Mouse (Mus musculus): ENCODE measurements around the gene Tmem138. TPM values are rescaled to one million over a fixed set of nuclear protein-coding genes. Genes with fewer than 3 reads are reported as not detected.

The Tmem138 gene
- polyA plus RNA-seq, 1 experiment from 2014 or later, result 67.3 TPM

- Histone ChIP-seq H3K9me3 (ENCODE audit: control insufficient read depth, low read length) (no peaks in the 10 kb centered on the region), H3K9ac (ENCODE audit: low read length) (no peak overlapping the region), H3K36me3 (ENCODE audit: control insufficient read depth, insufficient read depth, low read length) (no peaks in the 10 kb centered on the region), H3K4me1 (ENCODE audit: control insufficient read depth, insufficient read depth, low read length) (no peaks in the 10 kb centered on the region), H3K27me3 (ENCODE audit: control insufficient read depth, insufficient read depth, low read length) (no peaks in the 10 kb centered on the region), H3K4me3 (ENCODE audit: low read depth, low read length) (no peak overlapping the region), H3K4me2 (no peak overlapping the region), H3K27ac (ENCODE audit: low read depth, low read length) (no peak overlapping the region)
- 82% methylated on average over 7 of the region's 7 CpGs for WGBS
- no peak for ATAC-seq (ENCODE audit: low FRiP score)
- no peak for DNase-seq (ENCODE audit: low spot score, missing footprints)
Measured at GRCm38 (mm10) chr19:10583550-10584146, 6.5 kb upstream of the Tmem138 start.

DNA sequence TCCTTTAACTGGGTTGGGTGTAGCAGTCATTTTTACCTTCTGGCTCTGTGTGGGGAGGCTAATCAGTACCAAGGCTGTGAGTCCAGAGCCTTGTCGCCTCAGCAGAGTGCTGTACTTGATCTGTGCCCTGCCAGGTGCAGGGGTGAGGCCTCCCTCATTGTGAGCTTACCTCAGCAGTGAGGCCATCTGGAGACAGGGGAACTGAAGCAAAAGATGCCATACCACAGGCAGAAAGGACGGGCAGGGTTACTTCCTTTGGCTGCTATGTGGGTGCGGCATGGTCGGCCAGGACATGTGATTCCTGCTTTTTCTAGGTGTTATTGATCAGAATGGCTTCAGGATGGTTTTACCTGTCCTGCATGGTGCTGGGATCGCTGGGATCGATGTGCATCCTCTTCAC is 4.8 kb upstream of the Tmem138 start:
- WGBS, result 80% methylated on average over 6 of the region's 6 CpGs
- H3K9me3 ChIP-seq (ENCODE audit: control insufficient read depth, low read length), result no peaks in the 10 kb centered on the region
- no peaks in the 10 kb centered on the region for H3K36me3 ChIP-seq (ENCODE audit: control insufficient read depth, insufficient read depth, low read length)
- H3K4me1 ChIP-seq (ENCODE audit: control insufficient read depth, insufficient read depth, low read length), result peaks cover 3% of the 10 kb centered on the region; the same call in 1 of the 2 replicates
- no peak overlapping the region for H3K4me3 ChIP-seq (ENCODE audit: low read depth, low read length)
- DNase-seq (ENCODE audit: low spot score, missing footprints), result no peak
- no peak overlapping the region for H3K9ac ChIP-seq (ENCODE audit: low read length)
- no peak overlapping the region for H3K27ac ChIP-seq (ENCODE audit: low read depth, low read length)
- ATAC-seq (ENCODE audit: low FRiP score), result no peak
- no peak overlapping the region for H3K4me2 ChIP-seq
- no peaks in the 10 kb centered on the region for H3K27me3 ChIP-seq (ENCODE audit: control insufficient read depth, insufficient read depth, low read length)

- WGBS, result 85% methylated on average over 3 of the region's 3 CpGs
- no peaks in the 10 kb centered on the region for H3K27me3 ChIP-seq (ENCODE audit: control insufficient read depth, insufficient read depth, low read length)
- H3K27ac ChIP-seq (ENCODE audit: low read depth, low read length), result no peak overlapping the region
- H3K36me3 ChIP-seq (ENCODE audit: control insufficient read depth, insufficient read depth, low read length), result no peaks in the 10 kb centered on the region
- no peak overlapping the region for H3K9ac ChIP-seq (ENCODE audit: low read length)
- no peak for DNase-seq (ENCODE audit: low spot score, missing footprints)
- no peak overlapping the region for H3K4me3 ChIP-seq (ENCODE audit: low read depth, low read length)
- H3K4me1 ChIP-seq (ENCODE audit: control insufficient read depth, insufficient read depth, low read length), result peaks cover 5% of the 10 kb centered on the region; the same call in 1 of the 2 replicates
- no peak for ATAC-seq (ENCODE audit: low FRiP score)
- no peak overlapping the region for H3K4me2 ChIP-seq
- H3K9me3 ChIP-seq (ENCODE audit: control insufficient read depth, low read length), result no peaks in the 10 kb centered on the region
Measured at GRCm38 (mm10) chr19:10580761-10581160, 3.6 kb upstream of the Tmem138 start.

DNA sequence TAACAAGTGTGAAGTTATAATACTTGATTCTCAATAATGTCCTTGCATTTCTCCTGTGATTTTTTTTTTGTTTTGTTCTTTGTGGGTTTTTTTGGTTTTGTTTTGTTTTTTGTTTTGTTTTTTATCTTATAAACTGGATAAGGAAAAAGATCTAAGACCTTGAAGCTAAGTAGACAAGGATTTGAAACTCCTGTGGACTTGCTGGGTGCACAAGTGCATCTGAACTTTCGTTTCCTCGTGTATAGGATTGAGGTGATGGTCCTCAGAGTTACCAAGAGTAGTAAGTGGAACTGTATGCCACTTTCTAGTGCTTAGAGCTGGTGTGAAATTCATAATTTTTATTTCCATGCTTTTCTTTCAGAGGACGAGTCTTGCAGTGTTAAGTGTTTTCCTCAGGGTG is 2.9 kb upstream of the Tmem138 start:
- Histone ChIP-seq H3K27ac (ENCODE audit: low read depth, low read length) (no peak overlapping the region), H3K4me1 (ENCODE audit: control insufficient read depth, insufficient read depth, low read length) (peaks cover 5% of the 10 kb centered on the region; the same call in 1 of the 2 replicates), H3K4me3 (ENCODE audit: low read depth, low read length) (no peak overlapping the region), H3K36me3 (ENCODE audit: control insufficient read depth, insufficient read depth, low read length) (no peaks in the 10 kb centered on the region; the same call in 1 of the 2 replicates), H3K4me2 (no peak overlapping the region), H3K27me3 (ENCODE audit: control insufficient read depth, insufficient read depth, low read length) (no peaks in the 10 kb centered on the region), H3K9ac (ENCODE audit: low read length) (no peak overlapping the region), H3K9me3 (ENCODE audit: control insufficient read depth, low read length) (no peaks in the 10 kb centered on the region)
- ATAC-seq (ENCODE audit: low FRiP score), result no peak
- 73% methylated on average over 3 of the region's 3 CpGs for WGBS
- DNase-seq (ENCODE audit: low spot score, missing footprints), result no peak

GRCm38 (mm10) chr19:10569627-10570026 is 7.5 kb downstream of the Tmem138 start:
- no peak overlapping the region for H3K27ac ChIP-seq (ENCODE audit: low read depth, low read length)
- no peaks in the 10 kb centered on the region for H3K27me3 ChIP-seq (ENCODE audit: control insufficient read depth, insufficient read depth, low read length)
- no peak overlapping the region for H3K9ac ChIP-seq (ENCODE audit: low read length)
- ATAC-seq (ENCODE audit: low FRiP score) (no peak), DNase-seq (ENCODE audit: low spot score, missing footprints) (no peak)
- WGBS, result 94% methylated on average over 6 of the region's 6 CpGs
- H3K36me3 ChIP-seq (ENCODE audit: control insufficient read depth, insufficient read depth, low read length), result peaks cover 18% of the 10 kb centered on the region
- no peak overlapping the region for H3K4me3 ChIP-seq (ENCODE audit: low read depth, low read length)
- H3K4me1 ChIP-seq (ENCODE audit: control insufficient read depth, insufficient read depth, low read length), result no peaks in the 10 kb centered on the region
- H3K4me2 ChIP-seq, result no peak overlapping the region
- H3K9me3 ChIP-seq (ENCODE audit: control insufficient read depth, low read length), result no peaks in the 10 kb centered on the region

- Histone ChIP-seq H3K36me3 (ENCODE audit: control insufficient read depth, insufficient read depth, low read length) (peaks cover 3% of the 10 kb centered on the region; the same call in 1 of the 2 replicates), H3K4me3 (ENCODE audit: low read depth, low read length) (no peak overlapping the region), H3K4me1 (ENCODE audit: control insufficient read depth, insufficient read depth, low read length) (no peaks in the 10 kb centered on the region), H3K27me3 (ENCODE audit: control insufficient read depth, insufficient read depth, low read length) (no peaks in the 10 kb centered on the region), H3K4me2 (no peak overlapping the region), H3K9ac (ENCODE audit: low read length) (no peak overlapping the region), H3K9me3 (ENCODE audit: control insufficient read depth, low read length) (no peaks in the 10 kb centered on the region), H3K27ac (ENCODE audit: low read depth, low read length) (no peak overlapping the region)
- ATAC-seq (ENCODE audit: low FRiP score) (no peak), DNase-seq (ENCODE audit: low spot score, missing footprints) (no peak)
- WGBS, result 80% methylated on average over 4 of the region's 4 CpGs
Measured at GRCm38 (mm10) chr19:10565217-10565616, 11.9 kb downstream of the Tmem138 start.

GRCm38 (mm10) chr19:10564278-10564677 is 12.9 kb downstream of the Tmem138 start:
- no peak overlapping the region for H3K4me2 ChIP-seq
- no peak overlapping the region for H3K4me3 ChIP-seq (ENCODE audit: low read depth, low read length)
- no peak overlapping the region for H3K27ac ChIP-seq (ENCODE audit: low read depth, low read length)
- no peak for DNase-seq (ENCODE audit: low spot score, missing footprints)
- H3K27me3 ChIP-seq (ENCODE audit: control insufficient read depth, insufficient read depth, low read length), result no peaks in the 10 kb centered on the region
- ATAC-seq (ENCODE audit: low FRiP score), result no peak
- WGBS, result 76% methylated on average over 6 of the region's 6 CpGs
- H3K9me3 ChIP-seq (ENCODE audit: control insufficient read depth, low read length), result no peaks in the 10 kb centered on the region
- no peak overlapping the region for H3K9ac ChIP-seq (ENCODE audit: low read length)
- H3K36me3 ChIP-seq (ENCODE audit: control insufficient read depth, insufficient read depth, low read length), result no peaks in the 10 kb centered on the region
- no peaks in the 10 kb centered on the region for H3K4me1 ChIP-seq (ENCODE audit: control insufficient read depth, insufficient read depth, low read length)

- no peaks in the 10 kb centered on the region for H3K9me3 ChIP-seq (ENCODE audit: control insufficient read depth, low read length)
- H3K4me3 ChIP-seq (ENCODE audit: low read depth, low read length), result no peak overlapping the region
- no peak overlapping the region for H3K27ac ChIP-seq (ENCODE audit: low read depth, low read length)
- 72% methylated on average over 5 of the region's 5 CpGs for WGBS
- H3K36me3 ChIP-seq (ENCODE audit: control insufficient read depth, insufficient read depth, low read length), result no peaks in the 10 kb centered on the region
- no peak overlapping the region for H3K4me2 ChIP-seq
- H3K4me1 ChIP-seq (ENCODE audit: control insufficient read depth, insufficient read depth, low read length), result no peaks in the 10 kb centered on the region
- ATAC-seq (ENCODE audit: low FRiP score) (no peak), DNase-seq (ENCODE audit: low spot score, missing footprints) (no peak)
- no peaks in the 10 kb centered on the region for H3K27me3 ChIP-seq (ENCODE audit: control insufficient read depth, insufficient read depth, low read length)
- no peak overlapping the region for H3K9ac ChIP-seq (ENCODE audit: low read length)
Measured at GRCm38 (mm10) chr19:10562351-10562750, 14.8 kb downstream of the Tmem138 start.

DNA sequence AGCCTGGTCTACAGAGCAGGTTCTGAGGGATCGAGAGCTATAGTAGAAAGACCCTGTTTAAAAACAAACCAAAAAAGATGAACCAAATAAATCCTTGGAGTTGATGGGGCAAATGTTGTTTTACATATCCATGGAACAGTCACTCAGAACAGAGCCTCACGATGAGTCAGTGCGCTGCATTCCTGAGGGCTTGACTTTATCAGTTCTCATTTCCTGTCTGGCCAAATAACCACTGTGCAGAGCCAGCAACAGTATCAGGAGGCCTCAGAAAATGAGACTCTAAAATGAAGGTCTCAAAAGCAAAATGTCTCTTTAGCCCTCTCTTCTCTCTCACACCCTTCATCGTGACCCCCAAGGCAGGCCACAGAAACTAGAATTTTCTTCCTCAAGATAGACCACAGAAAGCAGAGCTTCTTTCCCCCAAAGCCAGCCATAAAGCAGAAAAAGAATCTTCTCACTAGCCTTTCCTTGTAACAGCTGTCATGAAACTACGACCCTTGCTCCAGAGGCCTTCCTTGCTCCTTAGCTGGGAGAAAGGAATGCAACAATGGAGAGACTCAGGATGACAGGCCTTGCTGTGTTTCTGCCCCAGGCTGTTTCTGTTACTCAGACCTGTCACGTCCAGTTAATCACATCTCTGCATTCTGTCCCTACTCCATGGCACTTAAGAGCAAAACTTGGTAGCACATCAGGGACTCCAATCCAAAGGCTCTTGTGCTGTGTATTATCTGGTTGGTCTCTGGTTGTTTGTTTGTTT is 15.4 kb downstream of the Tmem138 start:
- Histone ChIP-seq H3K27ac (ENCODE audit: low read depth, low read length) (no peak overlapping the region), H3K4me3 (ENCODE audit: low read depth, low read length) (no peak overlapping the region), H3K4me2 (no peak overlapping the region), H3K36me3 (ENCODE audit: control insufficient read depth, insufficient read depth, low read length) (no peaks in the 10 kb centered on the region), H3K9me3 (ENCODE audit: control insufficient read depth, low read length) (no peaks in the 10 kb centered on the region), H3K9ac (ENCODE audit: low read length) (no peak overlapping the region), H3K27me3 (ENCODE audit: control insufficient read depth, insufficient read depth, low read length) (no peaks in the 10 kb centered on the region), H3K4me1 (ENCODE audit: control insufficient read depth, insufficient read depth, low read length) (no peaks in the 10 kb centered on the region)
- DNase-seq (ENCODE audit: low spot score, missing footprints) (no peak), ATAC-seq (ENCODE audit: low FRiP score) (no peak)
- WGBS, result 77% methylated on average over 6 of the region's 6 CpGs

Data from midbrain, embryonic 11.5 days (tissue).